Mouse (Mus musculus) adrenal gland, postnatal 4 days (tissue): ENCODE measurements around the gene Foxk1. TPM values are rescaled to one million over a fixed set of nuclear protein-coding genes. Genes with fewer than 3 reads are reported as not detected.

Experiments
- DNase-seq, 2 experiments: peaks; one replicate each; pipeline ENCODE4 v3.0.0; 2021 to 2022; ENCODE audit warnings: low spot score in 2 of 2, mixed read lengths in 2 of 2
- long read RNA-seq, 2 experiments: library from polyadenylated mRNA; stranded (forward); transcript quantifications; one replicate each; pipeline ENCODE4 v2.0.0; 2021
- total RNA-seq, 2 experiments: library from RNA; stranded (reverse); gene quantifications; 2 replicates each; pipeline ENCODE4 v1.2.3; 2021

The Foxk1 gene
- 10 to 100 TPM; 28.7 to 28.9 TPM for total RNA-seq
- long read RNA-seq, experiment 1, full-length matches to known transcripts, result 3 of 7 reads
- long read RNA-seq, experiment 1, partial matches to known transcripts, result 1 of 7 reads
- long read RNA-seq, experiment 1, other reads (novel, unspliced or antisense), result 3 of 7 reads
- long read RNA-seq, experiment 2, full-length matches to known transcripts, result 3 of 19 reads
- long read RNA-seq, experiment 2, partial matches to known transcripts, result 2 of 19 reads
- long read RNA-seq, experiment 2, other reads (novel, unspliced or antisense), result 14 of 19 reads

- peak; percentile 83 to 93 for DNase-seq
Observed at GRCm38 (mm10) chr5:142400981-142401640, at the start of gene Foxk1. TSS of gene Foxk1 (plus strand) at chr5:142401497.

- DNase-seq, result no peak
Observed at GRCm38 (mm10) chr5:142352336-142352892, 48.9 kb upstream of the Foxk1 start.

- DNase-seq, result peak in 1 of 2 experiments; percentile 27
Observed at GRCm38 (mm10) chr5:142355144-142355543, 46.2 kb upstream of the Foxk1 start.

- DNase-seq, result no peak
Observed at GRCm38 (mm10) chr5:142361166-142361565, 40.1 kb upstream of the Foxk1 start.

GRCm38 (mm10) chr5:142362894-142363293 lies 38.4 kb upstream of the Foxk1 start:
- DNase-seq, result no peak

- DNase-seq, result no peak
Observed at GRCm38 (mm10) chr5:142364095-142364494, 37.2 kb upstream of the Foxk1 start.

- peak; percentile 99 for DNase-seq
Observed at GRCm38 (mm10) chr5:142367085-142368081, 33.9 kb upstream of the Foxk1 start.

GRCm38 (mm10) chr5:142368122-142368521 lies 33.2 kb upstream of the Foxk1 start:
- no peak for DNase-seq

GRCm38 (mm10) chr5:142370406-142371171 lies 30.7 kb upstream of the Foxk1 start:
- DNase-seq, result no peak

GRCm38 (mm10) chr5:142371172-142372155 lies 29.8 kb upstream of the Foxk1 start:
- no peak for DNase-seq

GRCm38 (mm10) chr5:142372207-142372606 lies 29.1 kb upstream of the Foxk1 start:
- no peak for DNase-seq

- no peak for DNase-seq
Observed at GRCm38 (mm10) chr5:142374343-142374742, 27.0 kb upstream of the Foxk1 start.

- no peak for DNase-seq
Observed at GRCm38 (mm10) chr5:142375641-142376040, 25.7 kb upstream of the Foxk1 start.

GRCm38 (mm10) chr5:142376071-142376470 lies 25.2 kb upstream of the Foxk1 start:
- no peak for DNase-seq

GRCm38 (mm10) chr5:142378068-142378467 lies 23.2 kb upstream of the Foxk1 start:
- DNase-seq, result no peak

- no peak for DNase-seq
Observed at GRCm38 (mm10) chr5:142380491-142380890, 20.8 kb upstream of the Foxk1 start.

GRCm38 (mm10) chr5:142384911-142385660 lies 16.2 kb upstream of the Foxk1 start:
- no peak for DNase-seq

- DNase-seq, result no peak
Observed at GRCm38 (mm10) chr5:142386329-142386728, 15.0 kb upstream of the Foxk1 start.
